Mouse (Mus musculus): ENCODE data around the gene 1810046K07Rik. TPM values are rescaled to one million over a fixed set of nuclear protein-coding genes. Genes with fewer than 3 reads are reported as not detected.
A peak's percentile ranks its signal among the peaks of the same experiment; 100 is the strongest.

1810046K07Rik gene
- polyA plus RNA-seq, 1 experiment: not detected

GRCm38 (mm10) chr9:51349422-51349821, 20.7 kb upstream of the 1810046K07Rik start:
- no peaks in the 10 kb centered on the region for H3K4me1 ChIP-seq (ENCODE audit: control insufficient read depth, insufficient read depth, low read length)
- no peaks in the 10 kb centered on the region for H3K27me3 ChIP-seq (ENCODE audit: control insufficient read depth, insufficient read depth, low read length, poor library complexity, severe bottlenecking)
- H3K4me3 ChIP-seq (ENCODE audit: low read depth, low read length): no peak overlapping the region
- no peaks in the 10 kb centered on the region for H3K36me3 ChIP-seq (ENCODE audit: control insufficient read depth, insufficient read depth, low read length, poor library complexity, severe bottlenecking)
- H3K27ac ChIP-seq (ENCODE audit: insufficient read depth, low read length): no peak overlapping the region
- no peak overlapping the region for H3K9ac ChIP-seq (ENCODE audit: low read depth, poor library complexity, severe bottlenecking)
- H3K9me3 ChIP-seq (replicated peaks; ENCODE audit: control insufficient read depth, insufficient read depth, low read length, poor library complexity, severe bottlenecking): no peaks in the 10 kb centered on the region
- TF ChIP-seq POLR2A (IDR thresholded peaks at IDR 0.05; ENCODE audit: insufficient read depth, low read length) (no peak), EP300 (IDR thresholded peaks at IDR 0.05; ENCODE audit: insufficient read depth, low read depth, low read length) (no peak), CTCF (IDR thresholded peaks at IDR 0.05; ENCODE audit: low read depth, low read length) (no peak)

- Histone ChIP-seq H3K9ac (ENCODE audit: low read depth, poor library complexity, severe bottlenecking) (no peak overlapping the region), H3K27me3 (ENCODE audit: control insufficient read depth, insufficient read depth, low read length, poor library complexity, severe bottlenecking) (no peaks in the 10 kb centered on the region), H3K4me3 (ENCODE audit: low read depth, low read length) (no peak overlapping the region), H3K9me3 (replicated peaks; ENCODE audit: control insufficient read depth, insufficient read depth, low read length, poor library complexity, severe bottlenecking) (no peaks in the 10 kb centered on the region), H3K36me3 (ENCODE audit: control insufficient read depth, insufficient read depth, low read length, poor library complexity, severe bottlenecking) (no peaks in the 10 kb centered on the region), H3K4me1 (ENCODE audit: control insufficient read depth, insufficient read depth, low read length) (no peaks in the 10 kb centered on the region), H3K27ac (ENCODE audit: insufficient read depth, low read length) (no peak overlapping the region)
- TF ChIP-seq EP300 (IDR thresholded peaks at IDR 0.05; ENCODE audit: insufficient read depth, low read depth, low read length) (no peak), POLR2A (IDR thresholded peaks at IDR 0.05; ENCODE audit: insufficient read depth, low read length) (no peak), CTCF (IDR thresholded peaks at IDR 0.05; ENCODE audit: low read depth, low read length) (no peak)
Observed at GRCm38 (mm10) chr9:51345768-51346167, 17.1 kb upstream of the 1810046K07Rik start.

GRCm38 (mm10) chr9:51335294-51336010, 6.7 kb upstream of the 1810046K07Rik start:
- Histone ChIP-seq H3K9me3 (replicated peaks; ENCODE audit: control insufficient read depth, insufficient read depth, low read length, poor library complexity, severe bottlenecking) (no peaks in the 10 kb centered on the region), H3K27ac (ENCODE audit: insufficient read depth, low read length) (no peak overlapping the region), H3K4me1 (ENCODE audit: control insufficient read depth, insufficient read depth, low read length) (no peaks in the 10 kb centered on the region), H3K27me3 (ENCODE audit: control insufficient read depth, insufficient read depth, low read length, poor library complexity, severe bottlenecking) (no peaks in the 10 kb centered on the region), H3K9ac (ENCODE audit: low read depth, poor library complexity, severe bottlenecking) (no peak overlapping the region), H3K36me3 (ENCODE audit: control insufficient read depth, insufficient read depth, low read length, poor library complexity, severe bottlenecking) (no peaks in the 10 kb centered on the region), H3K4me3 (ENCODE audit: low read depth, low read length) (no peak overlapping the region)
- TF ChIP-seq EP300 (IDR thresholded peaks at IDR 0.05; ENCODE audit: insufficient read depth, low read depth, low read length) (no peak), POLR2A (IDR thresholded peaks at IDR 0.05; ENCODE audit: insufficient read depth, low read length) (no peak), CTCF (IDR thresholded peaks at IDR 0.05; ENCODE audit: low read depth, low read length) (peak; percentile 57)

- Histone ChIP-seq H3K27ac (ENCODE audit: insufficient read depth, low read length) (no peak overlapping the region), H3K9ac (ENCODE audit: low read depth, poor library complexity, severe bottlenecking) (no peak overlapping the region), H3K4me3 (ENCODE audit: low read depth, low read length) (no peak overlapping the region), H3K27me3 (ENCODE audit: control insufficient read depth, insufficient read depth, low read length, poor library complexity, severe bottlenecking) (no peaks in the 10 kb centered on the region), H3K9me3 (replicated peaks; ENCODE audit: control insufficient read depth, insufficient read depth, low read length, poor library complexity, severe bottlenecking) (no peaks in the 10 kb centered on the region), H3K36me3 (ENCODE audit: control insufficient read depth, insufficient read depth, low read length, poor library complexity, severe bottlenecking) (no peaks in the 10 kb centered on the region), H3K4me1 (ENCODE audit: control insufficient read depth, insufficient read depth, low read length) (no peaks in the 10 kb centered on the region)
- TF ChIP-seq POLR2A (IDR thresholded peaks at IDR 0.05; ENCODE audit: insufficient read depth, low read length) (no peak), EP300 (IDR thresholded peaks at IDR 0.05; ENCODE audit: insufficient read depth, low read depth, low read length) (no peak), CTCF (IDR thresholded peaks at IDR 0.05; ENCODE audit: low read depth, low read length) (no peak)
Observed at GRCm38 (mm10) chr9:51331449-51332238, 2.9 kb upstream of the 1810046K07Rik start.

- no peak overlapping the region for H3K27ac ChIP-seq (ENCODE audit: insufficient read depth, low read length)
- H3K4me3 ChIP-seq (ENCODE audit: low read depth, low read length): no peak overlapping the region
- TF ChIP-seq POLR2A (IDR thresholded peaks at IDR 0.05; ENCODE audit: insufficient read depth, low read length) (no peak), EP300 (IDR thresholded peaks at IDR 0.05; ENCODE audit: insufficient read depth, low read depth, low read length) (no peak)
- no peaks in the 10 kb centered on the region for H3K27me3 ChIP-seq (ENCODE audit: control insufficient read depth, insufficient read depth, low read length, poor library complexity, severe bottlenecking)
- H3K9me3 ChIP-seq (replicated peaks; ENCODE audit: control insufficient read depth, insufficient read depth, low read length, poor library complexity, severe bottlenecking): no peaks in the 10 kb centered on the region
- no peak overlapping the region for H3K9ac ChIP-seq (ENCODE audit: low read depth, poor library complexity, severe bottlenecking)
- no peaks in the 10 kb centered on the region for H3K36me3 ChIP-seq (ENCODE audit: control insufficient read depth, insufficient read depth, low read length, poor library complexity, severe bottlenecking)
- H3K4me1 ChIP-seq (ENCODE audit: control insufficient read depth, insufficient read depth, low read length): no peaks in the 10 kb centered on the region
Observed at GRCm38 (mm10) chr9:51327555-51327903, 1.2 kb downstream of the 1810046K07Rik start.

Data from ES-Bruce4 (cell line).